Mouse (Mus musculus): ENCODE results near the gene Atp9a. TPM values are rescaled to one million over a fixed set of nuclear protein-coding genes. Genes with fewer than 3 reads are reported as not detected.

Gene Atp9a
- total and polyA plus RNA-seq, 3 experiments, result not detected

- Histone ChIP-seq H3K4me3 (ENCODE audit: control insufficient read depth in 1 of 2, insufficient read depth in 1 of 2, low read depth in 2 of 2, low read length in 2 of 2) (no peak overlapping the region), H3K36me3 (ENCODE audit: control insufficient read depth in 1 of 2, insufficient read depth in 2 of 2, low read length in 2 of 2) (no peaks in the 10 kb centered on the region), H3K27ac (ENCODE audit: control insufficient read depth, low read depth, low read length) (no peak overlapping the region), H3K9me3 (replicated peaks; ENCODE audit: insufficient read depth, low read length) (no peaks in the 10 kb centered on the region), H3K27me3 (ENCODE audit: control insufficient read depth in 1 of 2, insufficient read depth in 2 of 2, low read length in 2 of 2) (no peaks in the 10 kb centered on the region), H3K9ac (ENCODE audit: control insufficient read depth, low read depth, low read length, poor library complexity, severe bottlenecking) (no peak overlapping the region), H3K79me2 (ENCODE audit: control insufficient read depth, insufficient read depth, low read length, poor library complexity) (no peaks in the 10 kb centered on the region), H3K4me1 (ENCODE audit: control insufficient read depth in 1 of 2, insufficient read depth in 2 of 2, low read length in 2 of 2) (no peaks in the 10 kb centered on the region)
- TF ChIP-seq MAX (IDR thresholded peaks at IDR 0.05; ENCODE audit: low read length) (no peak), ZKSCAN1 (IDR thresholded peaks at IDR 0.05; ENCODE audit: low read depth, low read length) (no peak), MEF2A (IDR thresholded peaks at IDR 0.05; ENCODE audit: extremely low read depth, insufficient replicate concordance, low read depth, low read length, poor library complexity, severe bottlenecking) (no peak), MYC (IDR thresholded peaks at IDR 0.05; ENCODE audit: low read depth, low read length) (no peak), CHD2 (IDR thresholded peaks at IDR 0.05; ENCODE audit: low read length) (no peak), TBP (IDR thresholded peaks at IDR 0.05; ENCODE audit: low read depth, low read length) (no peak), RCOR1 (IDR thresholded peaks at IDR 0.05; ENCODE audit: low read depth, low read length) (no peak), JUND (IDR thresholded peaks at IDR 0.05; ENCODE audit: low read depth, low read length) (no peak)
- no peak for DNase-seq (ENCODE audit: low read depth, low spot score)
Observed at GRCm38 (mm10) chr2:168695027-168695403, 47.2 kb downstream of the Atp9a start.

GRCm38 (mm10) chr2:168694379-168695026 is 47.7 kb downstream of the Atp9a start:
- H3K4me3 ChIP-seq (ENCODE audit: control insufficient read depth in 1 of 2, insufficient read depth in 1 of 2, low read depth in 2 of 2, low read length in 2 of 2), result no peak overlapping the region
- DNase-seq (ENCODE audit: low read depth, low spot score), result no peak
- no peaks in the 10 kb centered on the region for H3K27me3 ChIP-seq (ENCODE audit: control insufficient read depth in 1 of 2, insufficient read depth in 2 of 2, low read length in 2 of 2)
- no peak overlapping the region for H3K9ac ChIP-seq (ENCODE audit: control insufficient read depth, low read depth, low read length, poor library complexity, severe bottlenecking)
- no peaks in the 10 kb centered on the region for H3K4me1 ChIP-seq (ENCODE audit: control insufficient read depth in 1 of 2, insufficient read depth in 2 of 2, low read length in 2 of 2)
- no peak overlapping the region for H3K27ac ChIP-seq (ENCODE audit: control insufficient read depth, low read depth, low read length)
- H3K79me2 ChIP-seq (ENCODE audit: control insufficient read depth, insufficient read depth, low read length, poor library complexity), result no peaks in the 10 kb centered on the region
- no peaks in the 10 kb centered on the region for H3K36me3 ChIP-seq (ENCODE audit: control insufficient read depth in 1 of 2, insufficient read depth in 2 of 2, low read length in 2 of 2)
- TF ChIP-seq USF1 (IDR thresholded peaks at IDR 0.05; ENCODE audit: low read depth, low read length), result no peak
- TF ChIP-seq KAT2A (conservative IDR thresholded peaks at IDR 0.05; ENCODE audit: low read depth, low read length), result no peak
- TF ChIP-seq ZC3H11A (IDR thresholded peaks at IDR 0.05; ENCODE audit: low read depth, low read length), result no peak
- TF ChIP-seq CHD1 (IDR thresholded peaks at IDR 0.05; ENCODE audit: low read depth, low read length), result no peak
- TF ChIP-seq POLR2A (IDR thresholded peaks at IDR 0.05; ENCODE audit: control insufficient read depth in 1 of 2, insufficient read depth in 1 of 2, low read depth in 1 of 2, low read length in 2 of 2, poor library complexity in 1 of 2), result no peak
- no peak for TF ChIP-seq MYC (IDR thresholded peaks at IDR 0.05; ENCODE audit: low read depth, low read length)
- no peak for TF ChIP-seq TAL1 (IDR thresholded peaks at IDR 0.05; ENCODE audit: low read length)
- no peak for TF ChIP-seq ZKSCAN1 (IDR thresholded peaks at IDR 0.05; ENCODE audit: low read depth, low read length)
- no peak for TF ChIP-seq E2F4 (IDR thresholded peaks at IDR 0.05; ENCODE audit: borderline replicate concordance, low read depth, low read length)
- no peaks in the 10 kb centered on the region for H3K9me3 ChIP-seq (replicated peaks; ENCODE audit: insufficient read depth, low read length)

- H3K4me3 ChIP-seq (ENCODE audit: control insufficient read depth in 1 of 2, insufficient read depth in 1 of 2, low read depth in 2 of 2, low read length in 2 of 2), result no peak overlapping the region
- no peaks in the 10 kb centered on the region for H3K9me3 ChIP-seq (replicated peaks; ENCODE audit: insufficient read depth, low read length)
- DNase-seq (ENCODE audit: low read depth, low spot score), result no peak
- H3K27me3 ChIP-seq (ENCODE audit: control insufficient read depth in 1 of 2, insufficient read depth in 2 of 2, low read length in 2 of 2), result no peaks in the 10 kb centered on the region
- no peaks in the 10 kb centered on the region for H3K36me3 ChIP-seq (ENCODE audit: control insufficient read depth in 1 of 2, insufficient read depth in 2 of 2, low read length in 2 of 2)
- H3K79me2 ChIP-seq (ENCODE audit: control insufficient read depth, insufficient read depth, low read length, poor library complexity), result no peaks in the 10 kb centered on the region
- TF ChIP-seq E2F4 (IDR thresholded peaks at IDR 0.05; ENCODE audit: borderline replicate concordance, low read depth, low read length) (no peak), SMC3 (IDR thresholded peaks at IDR 0.05; ENCODE audit: low read depth, low read length) (no peak), CHD2 (IDR thresholded peaks at IDR 0.05; ENCODE audit: low read length) (no peak), CTCF (IDR thresholded peaks at IDR 0.05 in 2 of 3, conservative IDR thresholded peaks at IDR 0.05 in 1 of 3; ENCODE audit: control insufficient read depth in 1 of 3, insufficient read depth in 1 of 3, low read depth in 2 of 3, low read length in 3 of 3, poor library complexity in 1 of 3, severe bottlenecking in 1 of 3) (peak in 2 of 3 experiments; percentile 5 to 17; a peak in 2 of 6 replicates)
- no peaks in the 10 kb centered on the region for H3K4me1 ChIP-seq (ENCODE audit: control insufficient read depth in 1 of 2, insufficient read depth in 2 of 2, low read length in 2 of 2)
- H3K27ac ChIP-seq (ENCODE audit: control insufficient read depth, low read depth, low read length), result no peak overlapping the region
- no peak overlapping the region for H3K9ac ChIP-seq (ENCODE audit: control insufficient read depth, low read depth, low read length, poor library complexity, severe bottlenecking)
Observed at GRCm38 (mm10) chr2:168691774-168692173, 50.4 kb downstream of the Atp9a start.

All from MEL (cell line).